Mouse (Mus musculus) fibroblast of lung, adult 2 months (primary cell): ENCODE measurements around the gene Hnrnpd.

ENCODE experiments used
- DNase-seq: peaks from one replicate; pipeline ENCODE4 v3.0.0-alpha.2; 2011; ENCODE audit warnings: low read depth

The Hnrnpd gene

DNA sequence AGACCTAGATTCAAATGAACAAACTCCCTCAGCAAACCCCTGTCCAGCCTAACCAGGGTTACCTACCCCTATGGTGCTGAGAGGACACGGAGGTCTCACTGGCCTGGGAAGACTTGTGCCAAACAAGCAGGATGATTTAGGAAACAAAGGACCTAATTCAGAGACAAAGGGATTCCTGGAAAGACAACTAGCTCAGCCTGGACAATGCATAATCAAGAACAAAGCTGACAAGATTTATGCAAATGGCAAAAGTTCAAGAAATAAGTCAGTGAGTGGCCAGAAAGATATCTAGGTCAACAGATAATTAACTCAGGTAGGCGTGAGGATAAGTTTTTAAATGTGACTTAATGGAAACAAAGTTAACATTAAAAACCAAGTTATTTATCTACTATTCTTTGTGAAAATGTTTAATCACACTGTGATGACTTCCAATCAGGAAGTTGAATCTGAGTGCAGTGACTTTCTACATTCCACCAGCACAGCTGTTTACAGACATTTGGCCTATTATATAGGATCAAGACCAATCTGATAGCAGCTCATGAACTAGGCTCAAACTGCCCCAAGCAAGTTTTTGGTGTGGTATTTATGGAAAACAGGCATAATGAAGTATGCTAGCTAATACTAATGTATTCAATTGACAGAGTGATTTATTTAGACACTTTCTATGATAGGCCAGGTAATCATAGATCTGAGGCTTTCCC lies 19.4 kb downstream of the Hnrnpd start:
- no peak for DNase-seq

- no peak for DNase-seq
Observed at GRCm38 (mm10) chr5:99958666-99959065, 20.1 kb downstream of the Hnrnpd start.

DNA sequence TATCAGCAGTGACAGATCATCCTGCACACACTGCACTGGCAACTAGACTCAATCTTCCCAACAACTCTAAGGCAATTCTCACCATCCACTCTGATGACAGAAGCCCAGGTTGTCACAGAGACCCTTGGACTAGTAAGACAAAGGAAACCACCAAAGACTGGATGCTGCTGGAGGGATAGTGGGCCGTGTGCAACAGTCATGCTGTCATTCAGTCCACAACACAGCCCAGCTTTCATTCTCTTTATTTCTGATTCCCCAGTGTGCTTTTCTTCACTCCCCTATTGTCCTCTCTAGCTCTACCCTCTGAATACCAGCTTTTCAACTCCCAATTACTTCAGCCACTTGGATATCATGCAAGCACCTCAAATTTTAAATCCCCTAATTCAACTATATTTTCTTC lies 24.9 kb downstream of the Hnrnpd start:
- DNase-seq, result no peak

- no peak for DNase-seq
Observed at GRCm38 (mm10) chr5:99952513-99952912, 26.2 kb downstream of the Hnrnpd start.

DNA sequence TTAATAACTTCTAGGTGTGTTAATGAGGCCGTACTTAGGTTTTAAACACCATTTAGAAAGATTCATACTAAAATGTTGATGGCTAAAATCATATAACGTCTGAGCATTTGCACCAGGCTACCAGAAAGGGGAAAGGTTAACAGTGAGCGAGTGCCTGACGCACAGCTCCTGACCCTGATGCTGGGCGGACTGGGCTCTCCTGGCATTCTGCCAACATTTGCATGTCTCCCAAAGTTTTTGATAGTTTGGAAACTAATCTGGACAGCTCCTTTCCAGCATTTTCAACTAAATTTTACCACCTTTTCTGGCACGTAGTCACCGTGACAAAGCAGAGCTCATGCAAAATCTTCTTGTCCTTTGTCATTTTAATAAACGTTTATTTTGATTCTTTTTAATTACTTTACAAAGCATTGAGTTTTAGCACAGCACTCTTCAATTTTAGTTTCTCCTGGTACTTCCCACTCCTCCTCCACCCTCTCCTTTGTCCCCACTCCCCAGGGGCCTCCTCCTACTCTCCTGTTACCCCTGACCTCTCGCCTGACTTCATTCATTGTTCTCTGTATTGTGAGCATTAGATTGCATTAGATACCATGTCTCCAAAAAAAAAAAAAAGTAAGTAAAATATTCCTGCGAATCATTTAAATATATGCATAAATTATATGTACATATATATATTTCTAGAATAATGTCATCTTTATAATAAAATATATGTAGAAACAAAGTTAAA lies 36.8 kb downstream of the Hnrnpd start:
- no peak for DNase-seq

GRCm38 (mm10) chr5:99941273-99941672 lies 37.5 kb downstream of the Hnrnpd start:
- no peak for DNase-seq

DNA sequence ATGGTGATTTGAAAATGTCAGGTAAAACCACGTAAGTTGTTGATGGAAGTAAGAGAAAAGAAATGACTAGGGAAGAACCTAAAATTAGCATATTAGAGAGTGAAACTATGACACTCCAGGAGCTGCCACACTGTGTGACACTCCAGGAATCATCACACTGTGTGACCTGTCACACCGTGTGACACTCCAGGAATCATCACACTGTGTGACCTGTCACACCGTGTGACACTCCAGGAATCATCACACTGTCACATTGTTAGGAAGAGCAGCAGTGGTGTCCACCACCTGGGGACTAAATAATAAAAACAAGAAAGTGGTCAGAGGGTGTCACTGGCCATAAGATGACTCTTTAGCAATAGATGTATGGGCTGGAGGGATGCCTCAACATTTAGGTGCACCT lies 39.3 kb downstream of the Hnrnpd start:
- DNase-seq, result no peak

GRCm38 (mm10) chr5:99931910-99932309 lies 46.8 kb downstream of the Hnrnpd start:
- DNase-seq, result no peak

DNA sequence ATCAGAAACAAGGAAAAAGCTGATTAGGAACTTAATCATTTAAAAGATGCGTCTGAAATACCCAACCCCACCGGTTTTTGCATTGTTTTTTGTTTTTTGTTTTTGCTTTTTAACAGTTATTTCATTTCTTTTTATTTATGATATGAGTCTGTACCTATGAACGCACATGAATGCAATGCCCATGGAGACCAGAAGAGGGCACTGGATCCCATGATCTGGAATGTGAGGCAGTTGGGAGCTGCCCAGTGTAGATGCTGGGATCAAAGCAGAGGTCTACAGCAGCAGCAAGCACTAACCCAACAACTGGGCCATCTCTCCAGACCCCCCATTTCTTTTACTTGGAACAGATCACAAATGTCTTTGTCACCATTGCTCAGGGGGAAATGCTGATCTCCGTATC lies 50.8 kb downstream of the Hnrnpd start:
- peak; percentile 19 for DNase-seq

GRCm38 (mm10) chr5:99922033-99922432 lies 56.7 kb downstream of the Hnrnpd start:
- DNase-seq, result no peak

- DNase-seq, result no peak
Observed at GRCm38 (mm10) chr5:99915494-99915893, 63.2 kb downstream of the Hnrnpd start.

DNA sequence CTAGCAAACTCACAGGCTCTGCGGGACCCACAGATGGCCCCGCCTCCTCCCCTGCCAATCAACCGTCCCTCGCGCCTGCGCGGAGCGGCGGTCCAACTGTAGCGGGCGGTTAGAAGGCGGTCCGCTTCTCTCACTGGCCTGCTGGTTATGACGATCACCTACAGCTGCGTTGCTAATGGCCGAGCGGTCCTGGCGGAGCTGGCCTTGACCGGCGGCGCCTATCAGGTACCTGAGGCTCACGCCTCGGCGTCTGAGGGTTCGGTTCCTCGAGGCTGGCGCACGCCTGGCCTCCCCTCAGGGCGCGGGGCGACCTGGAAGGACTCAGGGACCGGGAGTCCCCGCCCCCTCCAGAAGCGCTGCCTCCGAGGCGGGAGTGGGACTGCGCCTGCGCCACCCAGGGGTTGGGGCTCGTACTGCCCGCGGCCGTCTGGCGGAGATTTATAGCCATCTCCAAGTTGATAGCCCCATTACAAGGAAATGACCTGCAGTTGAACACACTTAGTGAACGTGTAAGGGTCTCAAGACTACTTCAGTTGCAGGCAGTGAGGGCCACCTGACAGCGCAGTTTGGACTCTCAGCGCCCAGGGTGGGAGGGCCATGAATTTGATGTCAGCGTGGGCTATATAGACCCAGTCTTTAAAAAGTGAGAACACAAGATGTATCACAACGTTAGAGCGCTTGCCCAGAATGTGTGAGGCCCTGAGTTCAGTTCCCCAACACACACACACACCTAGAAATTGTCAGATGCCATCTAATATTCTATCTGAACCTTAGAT lies 72.4 kb downstream of the Hnrnpd start, which contains the start of gene Vamp9:
Gene Vamp9, plus strand, starts transcription at position 74 of the 776 bp plus-strand sequence.
- peak; percentile 91 for DNase-seq
